Mouse (Mus musculus): Measurements from ENCODE around the gene Cmya5.

The Cmya5 gene

DNA sequence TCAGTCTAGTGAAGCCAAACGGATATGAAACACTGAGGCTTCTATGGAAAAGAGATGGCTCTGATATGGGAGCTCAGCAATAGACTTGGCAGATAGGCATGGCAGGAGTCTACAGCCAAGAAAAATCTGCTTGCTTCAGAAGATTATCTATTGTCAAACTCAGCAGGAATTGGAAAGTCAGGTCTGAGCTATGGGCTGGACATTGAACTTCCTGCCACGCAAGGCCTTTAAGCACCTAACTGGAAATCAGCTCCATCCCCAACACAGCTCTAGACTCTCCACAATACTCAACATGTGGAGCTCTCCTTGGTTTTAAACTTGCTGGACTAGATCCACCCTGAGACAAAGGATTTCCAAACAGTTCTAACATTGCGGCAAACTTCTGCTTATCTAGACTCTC, 84.1 kb downstream of the Cmya5 start:
- no peak for DNase-seq

DNA sequence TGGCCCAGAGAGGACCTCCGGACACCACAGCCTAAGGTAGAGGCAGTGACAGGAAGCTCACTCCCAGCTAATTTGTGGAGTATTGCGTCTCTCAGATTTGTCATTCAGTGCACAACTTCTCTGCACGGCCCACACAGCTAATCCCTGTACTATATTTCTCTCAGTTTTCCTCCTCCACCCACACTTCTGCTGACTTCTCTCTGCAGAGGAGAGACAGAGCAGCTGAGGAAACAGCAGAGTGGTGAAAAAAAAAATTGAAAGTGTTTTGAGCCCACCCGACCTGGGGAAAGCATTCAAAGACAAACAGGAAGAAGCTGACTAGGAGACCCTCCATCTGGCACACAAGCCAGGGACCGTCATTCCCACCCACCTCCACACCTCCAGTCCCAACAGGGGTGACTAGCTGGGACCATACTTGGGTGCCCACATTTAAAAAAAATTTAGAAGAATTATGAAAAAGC, 85.9 kb downstream of the Cmya5 start:
- DNase-seq: no peak

- DNase-seq: no peak
Measured at GRCm38 (mm10) chr13:93057492-93058260, 86.8 kb downstream of the Cmya5 start.

DNA sequence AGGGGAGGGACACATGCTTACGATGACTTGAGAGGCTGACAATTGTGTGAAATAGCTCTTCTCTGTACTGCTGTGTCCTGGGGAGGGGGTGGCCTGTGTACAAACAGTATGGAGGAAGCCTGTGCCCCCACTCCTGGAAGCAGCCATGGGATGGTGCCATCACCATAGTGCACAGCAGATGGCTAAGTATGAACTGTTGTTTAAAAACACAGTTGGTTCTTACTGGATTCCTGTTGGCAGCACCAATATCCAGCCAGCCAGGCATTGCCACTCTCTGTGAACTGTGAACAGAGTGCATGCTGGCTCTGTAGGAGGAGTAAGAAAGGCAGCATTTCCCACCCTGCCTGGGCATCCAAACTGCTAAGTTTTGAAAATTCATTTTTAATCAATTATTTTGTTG, 88.4 kb downstream of the Cmya5 start:
- DNase-seq: no peak

DNA sequence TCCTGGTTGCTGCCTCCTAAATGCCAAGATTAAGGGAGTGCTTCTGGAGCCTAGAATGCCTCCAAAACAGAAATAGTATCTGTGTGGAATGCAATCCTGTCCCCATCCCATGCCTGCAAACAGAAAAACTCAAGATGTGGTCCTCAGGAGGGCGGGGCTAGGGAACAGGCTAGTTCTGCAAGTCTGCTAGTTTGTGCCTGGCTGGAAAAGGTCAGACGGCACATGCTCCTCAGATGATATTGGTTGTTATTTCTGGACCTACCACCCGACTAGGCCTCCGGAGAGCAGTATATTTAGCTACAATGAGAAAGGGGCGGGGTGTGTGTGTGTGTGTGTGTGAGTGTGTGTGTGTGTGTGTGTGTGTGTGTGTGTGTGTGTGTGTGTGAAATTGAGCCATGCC, 93.0 kb downstream of the Cmya5 start:
- DNase-seq: no peak

DNA sequence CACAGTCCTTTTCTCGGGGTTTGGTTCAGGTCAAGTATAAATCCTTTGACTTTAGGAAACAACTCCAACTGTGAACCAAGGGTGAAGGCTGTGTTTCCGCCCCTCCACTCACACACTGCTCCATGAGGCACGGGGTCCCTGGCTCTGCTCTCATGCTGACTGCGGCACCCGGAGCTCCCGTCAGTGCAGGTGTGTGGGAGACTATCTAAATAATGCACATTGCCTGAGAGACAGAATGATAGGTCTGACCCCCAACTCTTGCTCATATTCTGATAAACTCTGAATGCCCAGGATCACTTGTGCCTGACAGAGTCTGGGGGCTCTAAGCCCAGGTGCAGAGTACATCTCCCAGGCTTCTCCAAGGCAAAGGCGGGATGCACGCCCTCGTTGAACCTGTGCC, 103.5 kb downstream of the Cmya5 start:
- DNase-seq: no peak

GRCm38 (mm10) chr13:93036218-93036617, 108.3 kb downstream of the Cmya5 start:
- DNase-seq: no peak

DNA sequence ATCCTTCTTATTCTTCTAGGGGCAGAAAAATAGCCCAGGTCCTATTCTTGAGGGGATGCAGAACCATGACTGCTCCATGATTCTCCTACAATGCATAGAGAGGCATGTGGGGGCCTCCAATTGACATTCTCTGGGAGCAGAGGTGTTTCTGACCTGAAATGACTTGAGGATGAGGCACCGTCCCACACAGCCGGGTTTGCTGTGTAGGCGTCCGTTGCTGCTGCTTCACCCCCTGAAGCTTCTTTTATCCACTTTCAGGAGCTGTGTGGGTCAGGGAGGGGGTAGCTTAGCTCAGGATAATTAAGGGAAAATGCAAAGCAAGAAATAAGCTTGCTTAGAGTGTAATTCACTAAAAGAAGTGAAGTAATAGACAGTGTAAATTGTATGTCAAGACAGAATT, 115.2 kb downstream of the Cmya5 start:
- no peak for DNase-seq

GRCm38 (mm10) chr13:93024837-93025236, 119.7 kb downstream of the Cmya5 start:
- DNase-seq: no peak

- no peak for DNase-seq
Measured at GRCm38 (mm10) chr13:93022158-93022557, 122.4 kb downstream of the Cmya5 start.

- no peak for DNase-seq
Measured at GRCm38 (mm10) chr13:93012952-93013351, 131.6 kb downstream of the Cmya5 start.

- DNase-seq: no peak
Measured at GRCm38 (mm10) chr13:93011315-93011714, 133.2 kb downstream of the Cmya5 start.

- DNase-seq: no peak
Measured at GRCm38 (mm10) chr13:93010524-93010923, 134.0 kb downstream of the Cmya5 start.

DNA sequence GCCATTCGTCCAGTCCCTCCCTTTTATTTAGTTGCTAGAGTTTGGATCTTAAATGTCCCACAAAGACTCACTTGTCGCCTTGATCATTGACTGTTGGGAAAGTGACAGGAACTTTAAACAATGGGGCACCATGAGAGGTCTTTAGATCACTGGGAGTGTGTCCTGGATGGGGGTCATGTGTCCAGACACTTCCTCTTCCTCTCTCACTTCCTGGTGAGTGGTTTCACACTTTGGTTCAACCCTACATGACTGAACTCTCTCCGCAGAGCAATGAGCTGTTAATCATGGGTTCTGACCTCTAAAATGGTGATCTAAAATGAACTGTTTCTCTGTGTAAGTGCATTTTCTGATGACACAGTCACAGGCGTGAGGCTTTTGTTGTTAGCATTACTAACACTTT, 137.4 kb downstream of the Cmya5 start:
- DNase-seq: no peak

DNA sequence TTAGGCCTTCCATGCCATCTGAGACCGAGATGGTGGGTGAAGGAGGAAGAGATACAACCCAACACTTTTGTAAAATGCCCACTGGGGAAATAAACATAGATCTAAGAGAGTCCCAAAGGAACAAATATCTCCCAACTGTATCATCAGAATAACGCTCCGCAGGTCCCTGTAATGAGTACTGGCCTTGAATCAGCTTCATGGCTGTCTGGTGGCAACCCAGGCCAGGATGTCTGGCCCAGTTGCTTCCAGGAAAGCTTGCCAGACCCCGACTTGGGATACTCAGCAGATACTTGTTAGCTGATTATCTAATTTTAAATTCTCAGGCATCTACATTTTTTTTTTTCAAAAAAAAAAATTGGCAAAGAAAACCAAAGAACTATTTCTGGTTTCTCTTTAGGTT, 138.2 kb downstream of the Cmya5 start:
- no peak for DNase-seq

- DNase-seq: no peak
Measured at GRCm38 (mm10) chr13:93004003-93004402, 140.5 kb downstream of the Cmya5 start.

DNA sequence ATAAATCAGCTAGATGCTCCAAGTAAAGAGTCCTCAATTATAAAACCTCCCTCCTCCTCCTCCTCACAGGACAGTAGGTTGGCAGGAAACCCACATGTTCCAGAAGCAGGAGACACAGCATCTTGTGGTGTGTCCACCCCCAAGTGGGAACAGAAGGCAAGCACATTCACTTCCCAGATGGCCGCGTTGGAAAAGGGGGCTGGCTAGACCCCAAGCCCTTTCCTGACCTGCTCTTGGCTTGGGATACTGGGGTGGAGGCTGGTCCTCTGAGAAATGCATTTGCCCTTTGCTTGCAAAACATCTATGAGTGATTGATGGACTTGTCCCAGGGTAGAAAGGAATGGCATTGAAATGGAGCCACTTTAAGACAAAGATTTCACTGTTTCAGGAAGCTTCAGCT, 142.1 kb downstream of the Cmya5 start:
- no peak for DNase-seq

- DNase-seq: no peak
Measured at GRCm38 (mm10) chr13:93000640-93001351, 143.7 kb downstream of the Cmya5 start.

GRCm38 (mm10) chr13:92999860-93000259, 144.7 kb downstream of the Cmya5 start:
- no peak for DNase-seq

DNA sequence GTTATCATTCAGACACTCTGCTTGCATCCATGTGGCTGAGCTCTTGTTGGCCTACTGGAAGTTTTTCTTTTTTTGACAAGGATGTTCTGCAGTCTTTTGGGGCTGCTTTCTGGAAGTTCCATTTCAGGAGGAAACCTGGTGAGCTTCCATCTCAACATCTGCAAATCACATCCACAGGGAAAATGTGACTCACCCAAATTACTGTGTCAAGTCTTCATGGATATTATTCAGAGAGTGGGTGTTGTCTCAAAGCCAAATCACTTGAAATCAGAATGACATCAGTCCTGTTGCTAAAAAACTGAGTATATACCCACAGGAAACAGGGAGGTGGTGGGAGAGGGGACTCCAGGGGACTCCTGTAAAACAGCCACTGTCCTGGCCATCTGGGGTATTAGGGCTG, 149.8 kb downstream of the Cmya5 start:
- DNase-seq: no peak

- DNase-seq: no peak
Measured at GRCm38 (mm10) chr13:92992823-92993222, 151.7 kb downstream of the Cmya5 start.

Data from kidney, adult 11 months (tissue).